Mouse (Mus musculus) spleen, postnatal 0 days (tissue): Measurements from ENCODE around the gene Col23a1. TPM values are rescaled to one million over a fixed set of nuclear protein-coding genes. Genes with fewer than 3 reads are reported as not detected.

Source experiments
- polyA plus RNA-seq: library from polyadenylated mRNA; unstranded; fragments of >200 nt; fragmentation: Nextera tagmentation; extraction: Ambion mirVana; gene quantifications from 2 replicates; pipeline ENCODE4 v1.2.1, GENCODE M21; 2015

Col23a1 gene
- 0.72 and 1.0 TPM in 2 replicates for polyA plus RNA-seq

GRCm38 (mm10) chr11:51289564-51290041 lies at the start of gene Col23a1:
Col23a1 (plus strand) TSS chr11:51289920.

GRCm38 (mm10) chr11:51261680-51262219 lies 28.0 kb upstream of the Col23a1 start, which contains the start of gene Clk4:
Clk4 (plus strand) TSS chr11:51261730.

GRCm38 (mm10) chr11:51262342-51263285 lies 27.1 kb upstream of the Col23a1 start, which contains the start of gene BC049762:
BC049762 (minus strand) TSS chr11:51263046.

GRCm38 (mm10) chr11:51584431-51585248 lies 294.9 kb downstream of the Col23a1 start, which contains the start of gene Phykpl:
Phykpl (plus strand) TSS chr11:51584757.

GRCm38 (mm10) chr11:51606447-51607095 lies 316.9 kb downstream of the Col23a1 start, which contains the start of gene Hnrnpab:
Hnrnpab (minus strand) TSS chr11:51606847.

GRCm38 (mm10) chr11:51619409-51620060 lies 329.8 kb downstream of the Col23a1 start, which contains the start of gene Nhp2:
Nhp2 (plus strand) TSS chr11:51619735.

Other genes with a start within 250 kb of the Col23a1 start
- gene Olfr1375, start 241.8 kb upstream of the Col23a1 start, polyA plus RNA-seq: not detected in 2 replicates
- gene Zfp354a, start 230.7 kb upstream of the Col23a1 start, polyA plus RNA-seq: 1.2 and 1.9 TPM in 2 replicates
- gene Gm12569, start 69.4 kb upstream of the Col23a1 start, polyA plus RNA-seq: not detected in 2 replicates
- gene Clk4, start 28.2 kb upstream of the Col23a1 start, polyA plus RNA-seq: 66.9 and 67.4 TPM in 2 replicates
- 0.45 and 0.66 TPM in 2 replicates for gene BC049762, start 26.9 kb upstream of the Col23a1 start, polyA plus RNA-seq